Comparison of ENCODE assay signal across 9 mouse cellular contexts in the genomic region with DNA sequence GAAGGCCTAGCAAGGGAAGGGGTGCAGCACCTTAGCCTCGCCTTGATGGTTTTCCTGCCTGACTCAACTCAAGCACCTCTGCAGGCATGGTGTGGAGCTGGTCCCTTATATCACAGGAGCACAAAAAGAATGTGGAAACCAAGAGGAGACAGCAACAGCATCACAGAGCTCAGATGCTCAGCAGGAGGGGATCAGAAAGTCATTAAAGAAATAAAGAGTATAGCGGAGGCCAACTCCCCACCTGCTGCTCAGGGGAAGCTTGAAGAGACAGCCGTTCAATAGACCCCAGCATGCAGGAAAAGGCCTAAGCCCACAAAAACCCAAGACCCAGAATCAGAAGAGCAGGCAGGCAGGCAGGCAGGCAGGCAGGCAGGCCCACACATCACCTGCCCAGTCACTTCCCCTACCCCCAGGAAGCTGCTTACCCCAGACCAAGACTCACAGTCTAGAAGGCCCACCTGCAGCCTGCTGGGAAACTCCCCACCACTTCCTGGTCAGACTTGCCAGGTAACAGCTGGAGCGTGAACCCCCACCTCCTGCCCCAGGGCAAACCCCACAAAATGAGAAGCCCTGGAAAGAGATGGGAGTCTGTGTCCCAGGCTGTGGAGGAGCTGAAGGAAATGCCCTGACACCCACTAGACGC. TPM values are rescaled to one million over a fixed set of nuclear protein-coding genes. Genes with fewer than 3 reads are reported as not detected.
DNase-seq lines count a peak whose midpoint lies in the region; ATAC-seq and TF ChIP-seq lines count a peak whose summit lies in the region.
"Had no signal": no experiment of that assay in that cellular context is flagged by ENCODE, and none has a peak within 500 bp of the region (broad histone marks: within the 10 kb centered on the region; RNA-seq: fewer than 3 reads in every experiment).

No protein-coding gene starts in this region.

- no peaks in the 10 kb centered on the region for H3K9me3 ChIP-seq in limb, embryonic 14.5 days (ENCODE audit: control insufficient read depth, low read length)
- H3K9me3 ChIP-seq: limb, embryonic 15.5 days; neural tube, embryonic 12.5 days had no signal

- H3K27ac ChIP-seq in left cerebral cortex, adult 2 months: peak overlapping the region; percentile 69
- H3K27ac ChIP-seq in limb, embryonic 14.5 days (replicated peaks; ENCODE audit: low read depth, low read length): 0 out of 2 replicates have a peak overlapping the region, but pooled peaks have one; percentile 13
- H3K27ac ChIP-seq: limb, embryonic 15.5 days; neural tube, embryonic 12.5 days had no signal

- H3K27me3 ChIP-seq in limb, embryonic 14.5 days (ENCODE audit: control insufficient read depth, insufficient read depth, low read length): no peaks in the 10 kb centered on the region
- H3K27me3 ChIP-seq: limb, embryonic 15.5 days; neural tube, embryonic 12.5 days had no signal

- intact Hi-C loops in left cerebral cortex, adult 2 months (cut with DNase I): no loop called here
- intact Hi-C loops in left cerebral cortex, postnatal 4 days (cut with DNase I): no loop called here

- TF ChIP-seq CTCF in left cerebral cortex, adult 2 months (IDR thresholded peaks at IDR 0.05): no peak

- no peak for TF ChIP-seq POLR2A in limb, embryonic 14.5 days (IDR thresholded peaks at IDR 0.05; ENCODE audit: borderline replicate concordance, extremely low read depth, insufficient read depth, insufficient read length)

- H3K36me3 ChIP-seq in limb, embryonic 14.5 days (ENCODE audit: control insufficient read depth, insufficient read depth, low read length): no peaks in the 10 kb centered on the region
- H3K36me3 ChIP-seq: limb, embryonic 15.5 days; neural tube, embryonic 12.5 days had no signal

- ATAC-seq in limb, embryonic 14.5 days (ENCODE audit: low FRiP score, low read depth): no peak

- H3K4me1 ChIP-seq in limb, embryonic 14.5 days (ENCODE audit: control insufficient read depth, insufficient read depth, low read length): peaks cover 37% of the 10 kb centered on the region

- WGBS in limb, embryonic 14.5 days: 51% methylated on average over 5 of the region's 5 CpGs

- no peak overlapping the region for H3K4me2 ChIP-seq in limb, embryonic 14.5 days (replicated peaks; ENCODE audit: low read depth, low read length, severe bottlenecking)
- H3K4me2 ChIP-seq: limb, embryonic 15.5 days; neural tube, embryonic 12.5 days had no signal

- no peak overlapping the region for H3K4me3 ChIP-seq in left cerebral cortex, adult 2 months
- no peak overlapping the region for H3K4me3 ChIP-seq in limb, embryonic 14.5 days (replicated peaks; ENCODE audit: low read length)
- H3K4me3 ChIP-seq: limb, embryonic 15.5 days; neural tube, embryonic 12.5 days had no signal

- no peak for DNase-seq in left cerebral cortex, adult 2 months (ENCODE audit: extremely low spot score in 1 of 2, low spot score in 2 of 2)
- DNase-seq in left cerebral cortex, adult 8-10 months (ENCODE audit: low spot score in 2 of 2): no peak
- peak; percentile 52 for DNase-seq in ZHBTc4 (ENCODE audit: low read depth, low spot score)
- no peak for DNase-seq in limb, embryonic 14.5 days (ENCODE audit: low spot score)
- peak; percentile 82 for DNase-seq in thymus, postnatal 14 days
- no peak for DNase-seq in adrenal gland, postnatal 36 days
- no peak for DNase-seq in left cerebral cortex, postnatal 4 days

- no peak overlapping the region for H3K9ac ChIP-seq in limb, embryonic 14.5 days (ENCODE audit: low read depth, low read length, severe bottlenecking)
- H3K9ac ChIP-seq: limb, embryonic 15.5 days; neural tube, embryonic 12.5 days had no signal

RNA-seq across cellular contexts. Expression of a gene that starts 39.6 kb away (rescaled TPM):
- total RNA-seq in left cerebral cortex, adult 2 months (2021): 10 to 100 TPM; 69.0 to 83.6 TPM
- total RNA-seq in left cerebral cortex, adult 8-10 months (2022): 10 to 100 TPM; 71.1 to 80.0 (median 75.5) TPM
- 8.5 and 9.6 TPM in 2 replicates for polyA plus RNA-seq in limb, embryonic 14.5 days (2012; rRNA removed)
- 6.8 and 8.0 TPM in 2 replicates for polyA plus RNA-seq in limb, embryonic 14.5 days (2014; fragmentation: Nextera tagmentation; extraction: Ambion mirVana)
- 10 to 100 TPM; 12.4 to 15.7 TPM for total RNA-seq in adrenal gland, postnatal 36 days (2021)
- 10 to 100 TPM; 53.9 to 62.5 TPM for total RNA-seq in left cerebral cortex, postnatal 4 days (2021)

Comparison
In these comparisons a context has a peak if more than half of its experiments do, and no peak if none do; other contexts are left out.
1. DNase-seq: peak in ZHBTc4 (single experiment) and thymus, postnatal 14 days (single experiment); none in left cerebral cortex, adult 2 months (0 of 2), left cerebral cortex, adult 8-10 months (0 of 2), limb, embryonic 14.5 days (single experiment), adrenal gland, postnatal 36 days (0 of 2) and left cerebral cortex, postnatal 4 days (single experiment).